Mouse (Mus musculus): ENCODE results near the gene Cntn5. TPM values are rescaled to one million over a fixed set of nuclear protein-coding genes. Genes with fewer than 3 reads are reported as not detected.

Cntn5 gene
- polyA plus RNA-seq, 2 experiments from 2014 or later = not detected

DNA sequence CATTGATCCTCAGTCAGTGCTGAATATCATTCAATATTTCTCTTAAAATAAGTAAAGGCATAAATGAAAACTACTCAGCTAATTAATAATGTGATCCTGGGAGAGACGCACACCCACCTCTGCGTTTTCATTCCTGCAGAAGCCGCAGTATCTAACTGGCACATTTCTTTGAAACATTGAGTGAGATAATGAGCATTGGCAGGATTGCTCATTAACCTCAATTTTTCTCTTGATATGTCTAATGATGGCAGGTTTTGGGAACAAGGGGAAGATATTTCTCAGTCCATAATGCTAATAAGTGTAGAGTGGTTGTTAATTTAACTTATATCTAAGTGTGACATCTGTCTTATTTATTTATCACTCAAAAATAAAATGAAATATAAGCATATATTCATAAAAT, 734.0 kb downstream of the Cntn5 start:
- ATAC-seq = no peak

DNA sequence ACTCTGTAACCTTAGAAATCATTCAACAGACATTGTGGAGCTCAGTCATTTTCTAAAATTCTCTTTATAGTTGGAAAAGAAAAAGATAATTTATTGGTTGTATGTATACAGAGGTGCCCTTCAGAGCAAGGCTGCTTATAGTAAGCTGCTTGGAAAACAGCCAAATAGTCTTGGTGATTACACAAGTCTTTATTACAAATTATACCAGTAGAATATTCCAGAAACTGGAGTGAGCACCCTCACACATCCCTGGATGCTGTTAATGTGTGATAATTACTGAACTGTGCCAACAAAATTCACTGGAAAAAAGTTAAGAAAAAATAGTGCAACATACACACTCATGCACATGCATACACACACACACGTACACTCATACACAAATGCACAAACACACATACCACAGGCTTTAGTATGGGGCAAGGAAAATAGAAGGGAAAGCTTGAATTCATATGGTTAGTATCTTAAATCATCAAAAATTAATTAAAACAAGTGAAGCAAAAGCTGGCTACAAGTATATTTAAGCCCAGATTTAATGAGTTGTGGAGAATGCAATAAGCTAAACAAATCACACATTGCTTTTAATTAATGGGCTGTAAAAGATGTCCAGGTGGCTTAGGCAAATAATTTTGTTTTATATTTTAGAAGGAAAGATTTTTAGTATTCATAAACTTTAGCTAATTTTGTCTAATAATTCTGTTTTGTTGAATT, 783.1 kb downstream of the Cntn5 start:
- no peak for ATAC-seq

DNA sequence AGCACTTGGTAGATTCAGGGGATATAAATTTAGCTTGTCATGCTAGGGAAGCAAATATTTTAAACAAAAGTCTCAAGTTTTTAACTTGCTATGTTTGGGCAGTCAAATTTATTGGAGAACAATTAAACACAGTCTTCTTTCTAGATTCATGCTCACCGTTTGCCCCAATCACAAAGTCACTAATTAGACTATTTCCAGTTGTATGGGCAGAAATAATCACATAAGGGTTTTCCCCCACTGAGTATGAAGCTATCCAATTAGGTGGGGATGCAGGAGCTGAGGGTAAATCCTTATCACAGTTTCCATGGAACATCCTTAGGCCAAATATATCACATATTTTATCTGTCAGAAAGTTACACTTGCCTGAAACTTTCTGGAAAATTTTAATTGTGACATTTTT, 788.0 kb downstream of the Cntn5 start:
- no peak for ATAC-seq

DNA sequence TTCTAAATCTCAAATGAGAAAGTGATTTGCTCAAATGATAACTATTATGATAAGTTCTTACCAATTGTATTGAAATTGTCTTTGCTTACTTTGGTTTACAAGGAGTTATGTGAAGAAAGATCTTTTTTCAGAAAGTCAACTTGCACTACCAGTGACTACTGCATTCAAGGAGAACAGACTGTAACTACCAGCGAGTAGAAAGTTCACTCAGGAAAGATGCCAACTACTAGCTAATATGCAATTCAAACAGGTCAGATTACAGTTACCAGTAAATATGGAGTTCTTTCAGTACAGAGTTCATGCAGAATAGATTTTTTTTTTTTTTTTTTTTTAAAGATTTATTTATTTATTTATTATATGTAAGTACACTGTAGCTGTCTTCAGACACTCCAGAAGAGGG, 795.4 kb downstream of the Cntn5 start:
- ATAC-seq = no peak

DNA sequence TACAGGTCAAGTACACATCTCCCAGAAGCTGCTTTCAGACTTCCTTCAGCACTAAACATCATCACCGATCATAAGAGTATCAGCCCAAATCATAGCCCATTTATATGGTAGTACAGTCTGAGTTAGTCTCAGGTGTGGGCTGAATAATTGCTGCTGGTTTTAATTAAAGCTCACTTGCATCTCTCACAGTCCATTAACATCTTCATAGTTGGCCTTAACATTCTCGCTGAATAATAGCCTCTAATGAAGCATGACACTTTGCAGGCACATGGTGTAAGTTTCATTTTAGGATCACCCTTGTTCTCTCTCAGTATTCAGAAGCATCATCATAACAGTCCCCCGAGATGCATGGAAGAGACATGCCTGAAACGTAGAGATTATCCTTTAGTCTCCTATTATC, 796.7 kb downstream of the Cntn5 start:
- no peak for ATAC-seq

DNA sequence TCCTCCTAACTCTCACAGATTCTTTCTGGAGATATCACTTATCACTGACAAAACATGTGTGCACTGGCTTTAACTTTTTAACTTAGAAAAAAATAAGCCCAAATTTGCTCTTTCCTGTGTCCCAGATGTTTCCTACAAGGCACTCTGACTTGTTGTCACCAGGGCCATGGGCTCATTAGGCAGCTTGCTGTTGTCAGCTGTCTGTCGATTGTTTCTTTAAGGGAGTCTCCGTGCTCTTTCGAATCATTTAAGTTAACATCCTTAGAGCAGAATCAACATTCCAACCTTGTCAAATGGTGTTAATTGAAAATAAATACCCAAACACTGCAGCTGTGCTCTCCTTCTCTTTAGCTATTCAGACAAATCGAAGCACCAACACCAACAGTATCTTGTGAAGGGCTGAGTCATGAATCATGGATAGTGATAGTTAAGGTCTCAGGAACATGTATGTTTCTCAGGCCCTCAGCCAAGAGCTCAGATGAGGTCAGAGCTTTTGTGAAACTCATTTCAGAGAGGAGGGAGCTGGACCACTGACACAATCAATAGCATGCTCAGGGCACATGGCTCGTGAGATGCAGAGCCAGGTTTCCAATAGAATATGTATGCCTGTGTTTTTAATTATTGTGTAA, 802.6 kb downstream of the Cntn5 start:
- ATAC-seq = no peak

- no peak for ATAC-seq
Observed at GRCm38 (mm10) chr9:10076282-10076681, 828.3 kb downstream of the Cntn5 start.

DNA sequence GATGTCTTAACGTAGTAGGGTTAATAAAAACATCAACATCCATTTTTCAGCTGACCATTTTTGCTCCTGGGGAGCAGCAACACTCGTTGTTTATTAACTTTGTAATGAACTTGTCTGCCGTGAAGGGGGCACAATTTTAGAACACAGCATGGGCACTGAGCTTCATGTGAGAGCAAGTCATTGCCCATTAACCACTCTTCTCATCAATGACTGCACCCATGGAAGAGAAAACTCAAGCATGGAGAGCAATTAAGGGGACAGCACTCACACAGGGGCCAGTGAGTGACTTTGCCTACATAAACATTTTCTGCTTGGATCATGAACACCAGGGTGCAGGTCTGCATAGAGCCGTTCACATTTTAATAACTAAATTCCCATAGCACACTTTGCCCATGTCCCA, 831.2 kb downstream of the Cntn5 start:
- no peak for ATAC-seq

DNA sequence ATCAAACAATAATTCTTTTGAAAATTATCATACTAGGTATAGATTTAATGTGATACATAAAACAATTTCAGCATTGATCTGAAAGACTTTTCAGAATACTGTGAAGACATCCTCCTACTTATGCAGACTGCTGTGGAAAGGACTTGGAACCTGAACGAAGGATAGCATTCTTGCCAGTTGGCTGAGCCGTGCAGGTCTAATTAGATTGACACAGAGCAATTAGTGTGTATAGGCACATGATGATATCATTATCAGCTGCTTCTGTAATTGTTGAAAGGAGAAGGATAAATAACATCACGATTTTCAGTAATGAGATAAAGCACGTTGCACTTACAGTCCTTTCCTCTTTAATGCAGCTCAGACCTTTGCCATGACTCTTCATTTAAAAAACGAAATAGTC, 831.7 kb downstream of the Cntn5 start:
- no peak for ATAC-seq

DNA sequence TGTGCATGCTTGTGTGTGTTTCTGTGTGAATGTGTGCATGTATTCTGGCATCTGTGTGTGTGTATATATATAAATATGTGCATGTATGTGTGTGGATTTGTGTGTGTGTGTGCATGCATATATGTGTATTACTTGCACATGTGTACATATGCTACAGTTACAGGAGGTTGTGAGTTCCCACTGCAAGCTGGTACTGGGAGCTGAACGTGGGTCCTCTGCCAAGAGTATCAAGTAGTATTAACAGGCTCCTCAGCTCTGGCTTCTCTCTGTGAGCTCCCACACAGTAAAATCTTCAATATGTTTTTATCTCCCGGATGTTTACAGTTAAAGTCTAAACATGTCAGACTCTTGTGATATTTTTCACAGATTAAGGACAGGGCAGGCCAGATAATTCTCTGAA, 833.3 kb downstream of the Cntn5 start:
- no peak for ATAC-seq

- no peak for ATAC-seq
Observed at GRCm38 (mm10) chr9:10044969-10045789, 859.4 kb downstream of the Cntn5 start.

DNA sequence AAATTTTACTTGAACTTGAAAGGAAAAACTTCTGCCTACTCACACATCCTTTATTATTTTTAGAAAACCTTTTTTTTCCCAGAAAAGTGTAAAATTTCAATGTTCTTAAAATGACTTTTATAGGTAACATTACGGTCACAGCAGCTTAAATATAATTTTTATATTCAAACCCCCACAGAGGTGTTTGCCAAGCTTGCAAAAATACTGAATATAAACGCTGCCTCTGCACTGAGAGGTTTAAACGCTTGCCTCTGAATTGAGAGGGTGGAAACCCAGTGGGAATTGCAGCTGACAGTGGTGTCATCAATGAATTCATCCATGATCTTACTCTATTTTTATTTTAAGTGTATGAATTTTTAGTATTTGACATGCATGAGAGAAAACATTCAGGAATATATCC, 861.6 kb downstream of the Cntn5 start:
- no peak for ATAC-seq

DNA sequence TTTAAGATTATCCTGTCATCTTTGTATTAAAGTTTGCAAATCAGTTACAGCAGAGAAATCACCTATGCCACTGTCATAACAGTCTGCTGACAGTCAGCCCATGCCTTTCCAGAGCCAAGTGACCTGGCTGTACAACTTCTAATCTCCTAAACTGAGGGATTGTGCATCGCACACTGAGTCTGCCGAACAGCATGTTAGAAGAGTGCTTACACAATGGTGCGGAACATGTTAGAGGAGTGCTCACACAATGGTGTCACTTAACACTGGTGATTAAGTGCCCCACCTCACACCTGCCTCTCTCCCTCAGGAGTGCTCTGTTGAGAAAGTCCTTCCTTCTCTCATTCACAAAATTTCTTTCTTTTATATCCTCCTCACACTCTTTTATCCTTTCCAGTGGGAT, 889.4 kb downstream of the Cntn5 start:
- ATAC-seq = no peak

DNA sequence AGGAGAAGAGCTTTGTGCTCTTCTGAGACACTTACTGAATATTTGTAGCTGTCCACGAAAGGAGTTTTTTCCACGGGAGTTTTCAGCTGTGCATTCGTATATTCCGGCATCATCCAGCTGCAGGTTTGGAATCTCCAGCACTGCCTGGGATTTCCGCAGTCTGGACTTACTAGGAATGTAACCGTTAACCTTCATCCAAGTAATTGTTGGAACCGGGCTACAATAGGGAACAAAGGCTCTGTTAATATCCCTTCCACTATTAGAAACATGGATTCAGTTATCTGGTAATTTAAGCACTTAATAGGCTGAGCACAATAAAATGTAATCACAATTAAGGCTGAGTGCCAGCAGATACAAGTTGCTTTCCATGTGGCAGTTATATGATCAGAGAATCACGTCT, 920.5 kb downstream of the Cntn5 start:
- no peak for ATAC-seq

GRCm38 (mm10) chr9:9983220-9983619, 921.4 kb downstream of the Cntn5 start:
- ATAC-seq = no peak

DNA sequence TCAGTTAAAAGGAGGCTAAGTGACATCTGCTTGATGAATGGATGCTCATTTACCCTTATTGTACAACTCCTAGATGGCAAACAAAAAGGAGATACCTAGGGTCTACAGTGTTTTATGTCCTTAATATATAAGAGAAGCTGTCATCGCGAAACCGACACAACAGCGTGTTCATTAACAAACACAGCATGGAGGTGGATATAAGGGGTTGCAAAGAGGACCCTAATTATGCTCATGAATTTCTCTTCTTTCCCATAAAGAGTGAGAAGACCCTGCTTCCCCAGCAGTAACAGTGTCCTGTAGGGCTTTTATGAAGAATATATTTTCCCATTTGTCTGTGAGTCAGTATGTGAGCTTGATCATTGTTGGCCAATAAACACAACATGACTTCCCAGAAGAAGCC, 939.2 kb downstream of the Cntn5 start:
- ATAC-seq = no peak

DNA sequence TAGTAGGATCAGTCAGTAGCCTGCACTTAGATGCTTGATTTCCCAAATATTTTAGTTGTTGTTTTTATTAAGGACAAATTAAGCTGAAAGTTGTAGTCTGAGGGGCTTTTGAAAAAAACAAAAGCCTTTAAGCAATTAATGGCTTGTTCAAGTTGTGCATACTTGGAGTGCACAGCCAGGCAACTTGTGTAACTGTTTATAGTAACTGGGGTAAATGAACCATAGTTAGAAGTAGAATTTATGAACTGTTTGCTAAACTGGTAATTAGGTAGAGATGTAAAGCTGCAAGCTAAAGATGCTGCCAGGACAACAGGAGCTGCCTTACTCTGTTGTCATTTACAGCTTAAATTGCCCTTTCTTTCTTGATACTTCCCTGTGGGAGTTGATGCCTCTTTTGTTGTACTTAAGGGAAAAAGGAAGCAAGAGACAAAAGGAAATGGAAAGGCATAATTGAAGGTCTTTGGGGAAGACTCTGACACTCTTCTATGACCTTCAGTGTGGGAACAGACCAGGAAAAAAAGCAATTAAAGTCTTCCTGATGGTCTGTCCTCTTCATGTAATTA, 943.9 kb downstream of the Cntn5 start:
- no peak for ATAC-seq

- ATAC-seq = no peak
Observed at GRCm38 (mm10) chr9:9949346-9949745, 955.2 kb downstream of the Cntn5 start.

- ATAC-seq = no peak
Observed at GRCm38 (mm10) chr9:9944872-9945271, 959.7 kb downstream of the Cntn5 start.

DNA sequence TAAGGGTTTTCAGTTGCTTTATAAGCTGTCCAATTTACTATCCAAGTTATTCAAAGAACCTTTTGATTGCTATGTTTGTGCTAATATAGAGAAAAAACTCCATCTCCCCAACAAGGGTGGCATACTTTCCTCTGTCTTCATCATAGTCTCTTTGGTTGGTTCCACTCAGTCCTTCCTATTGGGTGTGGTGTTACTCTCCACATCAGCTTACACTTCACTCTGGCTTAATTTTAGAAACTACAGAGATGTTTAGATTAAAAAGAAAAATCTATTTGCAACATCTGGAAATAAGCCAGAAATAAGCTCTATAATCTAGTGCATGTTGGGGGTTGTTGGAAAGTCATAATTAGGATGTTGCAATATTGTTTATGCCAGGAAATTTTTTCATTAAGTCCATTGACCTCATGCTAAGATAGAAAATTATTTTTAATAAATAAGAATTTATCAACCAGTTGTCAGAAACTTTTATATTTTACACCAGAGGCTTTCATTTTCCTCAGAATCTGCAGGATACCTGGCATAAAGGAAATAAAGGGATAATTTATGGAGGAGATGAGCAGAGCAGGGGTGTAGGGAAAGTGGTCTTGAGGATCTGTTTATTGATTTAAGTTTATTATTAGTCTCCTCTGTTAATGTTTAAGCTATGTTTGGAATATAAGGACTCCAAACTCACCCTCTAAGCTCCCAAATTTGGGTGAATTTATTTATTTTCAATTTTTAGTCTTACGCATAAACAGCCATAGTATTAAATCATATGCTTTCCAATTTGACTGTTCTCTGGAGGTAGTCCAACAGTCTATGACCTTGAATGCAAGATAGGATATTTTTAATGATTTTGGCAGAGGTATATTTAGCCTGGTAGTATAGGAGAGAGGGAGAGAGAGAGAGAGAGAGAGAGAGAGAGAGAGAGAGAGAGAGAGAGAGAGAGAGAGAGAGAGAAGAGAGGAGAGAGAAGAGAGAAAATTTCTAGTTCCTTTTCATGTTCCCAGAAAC, 966.8 kb downstream of the Cntn5 start:
- no peak for ATAC-seq

GRCm38 (mm10) chr9:9920580-9920979, 984.0 kb downstream of the Cntn5 start:
- no peak for ATAC-seq

- no peak for ATAC-seq
Observed at GRCm38 (mm10) chr9:9899070-9899469, 1005.5 kb downstream of the Cntn5 start.
